Mouse (Mus musculus) forebrain, embryonic 14.5 days (tissue): ENCODE measurements at regions not wholly inside any gene's neighbourhood (a gene's known extent, or its start where the extent isn't known, plus 50 kb on each side); places are given as distances from the start of the nearest gene placed in this dataset.
A peak's percentile ranks its signal among the peaks of the same experiment; 100 is the strongest.
"Not testable (repeated sequence)": the region's sequence is repeated elsewhere in the genome, so short reads cannot be mapped to it uniquely, and the experiment has no call there.

Source experiments
- ATAC-seq: fragments of 200-750 bp; cut with Nextera tagmentation; 2 replicates; pipeline ENCODE4 v1.8.0; 2017; ENCODE audit warnings: mild to moderate bottlenecking, moderate library complexity
- DNase-seq: peaks from one replicate; pipeline ENCODE4 v3.0.0-alpha.2; 2015; ENCODE audit warnings: low spot score
- H3K27ac ChIP-seq: fragments of 300-500 bp; sonication (generic); 2 replicates; pipeline ENCODE4 v1.5.1; 2014; ENCODE audit warnings: low read depth, mild to moderate bottlenecking, control low read depth, low read length, moderate library complexity
- H3K27me3 ChIP-seq: fragments of 300-500 bp; sonication (generic); replicated peaks from 2 replicates; pipeline ENCODE4 v1.6.1; 2014; ENCODE audit warnings: low read length, control low read depth, mixed read lengths; ENCODE audit not compliant: control insufficient read depth, insufficient read depth
- H3K36me3 ChIP-seq: fragments of 300-500 bp; sonication (generic); 2 replicates; pipeline ENCODE4 v1.6.1; 2014; ENCODE audit warnings: low read length, control low read depth; ENCODE audit not compliant: control insufficient read depth, insufficient read depth
- H3K4me1 ChIP-seq: fragments of 300-500 bp; sonication (generic); 2 replicates; pipeline ENCODE4 v1.6.1; 2014; ENCODE audit warnings: antibody characterized with exemption, low read length, control low read depth; ENCODE audit not compliant: control insufficient read depth, insufficient read depth
- H3K4me2 ChIP-seq: fragments of 300-500 bp; sonication (generic); 2 replicates; pipeline ENCODE4 v1.6.1; 2014; ENCODE audit warnings: mild to moderate bottlenecking, control low read depth, low read length
- H3K4me3 ChIP-seq: fragments of 300-500 bp; sonication (generic); 2 replicates; pipeline ENCODE4 v1.5.1; 2014; ENCODE audit warnings: low read depth, low read length, control low read depth
- H3K9ac ChIP-seq: fragments of 300-500 bp; sonication (generic); 2 replicates; pipeline ENCODE4 v1.6.1; 2014; ENCODE audit warnings: mild to moderate bottlenecking, low read length, control low read depth, moderate library complexity
- H3K9me3 ChIP-seq: fragments of 300-500 bp; sonication (generic); replicated peaks from 2 replicates; pipeline ENCODE4 v1.6.1; 2016; ENCODE audit warnings: low read length, control low read depth, mixed read lengths; ENCODE audit not compliant: control insufficient read depth
- WGBS: fragments of 180-500 bp; shearing (Covaris S2); extraction: QIAGEN DNeasy Blood & Tissue Kit; methylation state at CpG from one replicate; pipeline ENCODE4 v1.1.7; 2014; 5-methylcytosine and 5-hydroxymethylcytosine counted together

- Histone ChIP-seq H3K36me3 (no peaks in the 10 kb centered on the region), H3K4me2 (no peak overlapping the region), H3K27me3 (no peaks in the 10 kb centered on the region), H3K9me3 (peaks cover 5% of the 10 kb centered on the region; the same call in 1 of the 2 replicates), H3K9ac (no peak overlapping the region), H3K4me1 (no peaks in the 10 kb centered on the region), H3K4me3 (no peak overlapping the region), H3K27ac (no peak overlapping the region)
- no peak for ATAC-seq
- no peak for DNase-seq
- WGBS: 79% methylated on average over 9 of the region's 9 CpGs
These were observed 119.3 kb upstream of the Foxk1 start for GRCm38 (mm10) chr5:142281997-142282396.

- H3K4me1 ChIP-seq: no peaks in the 10 kb centered on the region
- no peak overlapping the region for H3K4me2 ChIP-seq
- DNase-seq (no peak), ATAC-seq (no peak)
- H3K4me3 ChIP-seq: no peak overlapping the region
- H3K27ac ChIP-seq: no peak overlapping the region
- no peaks in the 10 kb centered on the region for H3K36me3 ChIP-seq
- H3K9ac ChIP-seq: no peak overlapping the region
- H3K9me3 ChIP-seq: peaks cover 5% of the 10 kb centered on the region; the same call in 1 of the 2 replicates
- no peaks in the 10 kb centered on the region for H3K27me3 ChIP-seq
- WGBS: 81% methylated on average over 2 of the region's 2 CpGs
These were observed 113.3 kb upstream of the Foxk1 start for GRCm38 (mm10) chr5:142287981-142288380.

DNA sequence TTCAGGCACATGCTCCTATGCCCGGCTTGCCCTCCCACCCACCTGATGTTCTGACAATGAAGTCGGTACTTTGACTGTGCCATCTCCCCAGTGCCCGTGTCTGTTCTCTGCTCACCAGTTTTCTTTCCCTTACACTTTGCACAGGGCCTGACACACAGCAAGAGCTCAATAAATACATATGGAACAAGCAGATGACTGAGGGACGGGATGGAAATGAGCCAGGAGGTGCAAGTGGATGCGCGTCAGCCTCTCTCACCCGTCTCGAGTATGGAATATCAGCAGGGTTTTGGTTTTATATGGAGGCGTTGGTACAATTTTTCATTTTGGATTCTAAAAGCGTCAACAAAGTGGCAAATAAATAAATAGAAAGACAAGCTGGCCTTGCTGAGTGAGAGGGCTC lies 109.8 kb upstream of the Foxk1 start:
- Histone ChIP-seq H3K27me3 (no peaks in the 10 kb centered on the region), H3K9me3 (no peaks in the 10 kb centered on the region; the same call in 1 of the 2 replicates), H3K4me2 (no peak overlapping the region), H3K4me3 (no peak overlapping the region), H3K27ac (no peak overlapping the region), H3K9ac (no peak overlapping the region), H3K36me3 (no peaks in the 10 kb centered on the region), H3K4me1 (no peaks in the 10 kb centered on the region)
- 79% methylated on average over 10 of the region's 10 CpGs for WGBS
- ATAC-seq (no peak), DNase-seq (peak; percentile 33)

DNA sequence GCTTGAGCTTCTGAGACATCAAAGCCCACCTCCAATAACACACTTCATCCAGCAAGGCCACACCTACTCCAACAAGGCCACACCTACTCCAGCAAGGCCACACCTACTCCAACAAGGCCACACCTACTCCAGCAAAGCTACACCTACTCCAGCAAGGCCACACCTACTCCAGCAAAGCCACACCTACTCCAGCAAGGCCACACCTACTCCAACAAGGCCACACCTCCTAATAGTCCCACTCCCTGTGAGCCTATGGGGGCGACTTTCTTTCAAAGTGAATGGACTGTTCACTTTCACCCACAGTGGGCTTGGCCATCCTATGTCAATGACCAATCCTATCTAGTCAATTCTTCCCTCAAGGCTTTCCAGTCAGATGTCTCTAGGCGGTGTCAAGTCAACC lies 104.9 kb upstream of the Foxk1 start:
- 90% methylated on average over 2 of the region's 2 CpGs for WGBS
- not testable (repeated sequence) for H3K4me2 ChIP-seq, H3K27me3 ChIP-seq, H3K9ac ChIP-seq, H3K9me3 ChIP-seq, DNase-seq, H3K27ac ChIP-seq, H3K36me3 ChIP-seq, H3K4me1 ChIP-seq, ATAC-seq, H3K4me3 ChIP-seq

GRCm38 (mm10) chr5:142299621-142300020 lies 101.7 kb upstream of the Foxk1 start:
- Histone ChIP-seq H3K36me3 (no peaks in the 10 kb centered on the region), H3K9me3 (no peaks in the 10 kb centered on the region), H3K4me2 (no peak overlapping the region), H3K4me3 (no peak overlapping the region), H3K4me1 (no peaks in the 10 kb centered on the region), H3K27me3 (no peaks in the 10 kb centered on the region), H3K27ac (no peak overlapping the region), H3K9ac (no peak overlapping the region)
- 80% methylated on average over 5 of the region's 5 CpGs for WGBS
- ATAC-seq: no peak
- no peak for DNase-seq

DNA sequence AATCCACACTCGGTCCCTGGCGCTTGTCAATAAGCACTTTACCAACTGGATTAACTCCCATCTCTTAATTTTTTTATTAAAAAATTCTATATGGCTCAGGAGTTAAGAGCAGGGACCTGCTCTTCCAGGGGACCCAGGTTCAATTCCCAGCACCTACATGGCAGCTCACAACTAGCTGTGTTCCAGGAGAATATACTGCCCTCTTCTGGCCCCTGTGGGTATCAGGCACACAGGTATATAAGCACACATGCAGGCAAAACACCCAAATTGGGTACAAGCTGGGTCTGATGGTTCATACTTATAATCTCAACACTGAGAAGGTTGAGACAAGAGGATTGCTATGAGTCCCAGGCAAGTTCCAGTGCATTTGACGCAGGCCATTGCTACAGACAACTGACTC lies 92.8 kb upstream of the Foxk1 start:
- WGBS: 98% methylated on average over 3 of the region's 3 CpGs

GRCm38 (mm10) chr5:142313944-142314343 lies 87.4 kb upstream of the Foxk1 start:
- no peaks in the 10 kb centered on the region for H3K36me3 ChIP-seq
- no peak overlapping the region for H3K9ac ChIP-seq
- H3K4me3 ChIP-seq: no peak overlapping the region
- 75% methylated on average over 8 of the region's 8 CpGs for WGBS
- DNase-seq: no peak
- H3K27me3 ChIP-seq: no peaks in the 10 kb centered on the region
- no peak overlapping the region for H3K4me2 ChIP-seq
- H3K27ac ChIP-seq: no peak overlapping the region
- no peaks in the 10 kb centered on the region for H3K9me3 ChIP-seq
- no peaks in the 10 kb centered on the region; the same call in 1 of the 2 replicates for H3K4me1 ChIP-seq
- ATAC-seq: no peak

More for the DNA sequence above, 92.8 kb upstream of the Foxk1 start:
- Histone ChIP-seq H3K9me3 (0 out of 2 replicates have a peak, but pooled peaks cover 2% of the 10 kb centered on the region), H3K9ac (no peak overlapping the region), H3K4me2 (no peak overlapping the region), H3K36me3 (no peaks in the 10 kb centered on the region), H3K27me3 (no peaks in the 10 kb centered on the region), H3K4me3 (no peak overlapping the region), H3K4me1 (no peaks in the 10 kb centered on the region), H3K27ac (no peak overlapping the region)
- DNase-seq: no peak
- ATAC-seq: no peak

DNA sequence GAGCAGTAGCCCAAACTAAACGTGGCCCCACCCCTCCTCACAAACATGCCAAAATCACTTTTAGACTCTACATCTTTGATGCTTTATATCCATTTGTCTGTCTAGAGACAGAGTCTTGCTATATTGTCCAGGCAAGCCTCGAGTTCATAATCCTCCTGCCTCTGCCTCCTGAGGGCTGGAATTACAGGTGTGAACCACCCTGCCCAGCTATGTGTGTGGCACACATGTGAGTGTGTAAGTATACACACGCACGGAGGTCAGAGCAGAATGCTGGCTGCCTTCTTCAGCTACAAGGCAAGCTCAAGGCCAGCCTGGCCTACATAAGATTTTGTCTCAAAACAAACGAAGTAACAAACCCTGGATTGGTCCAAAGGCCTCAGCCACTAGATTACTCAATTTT lies 86.8 kb upstream of the Foxk1 start:
- Histone ChIP-seq H3K27me3 (no peaks in the 10 kb centered on the region), H3K4me2 (no peak overlapping the region)
- DNase-seq: no peak

GRCm38 (mm10) chr5:142319268-142319667 lies 82.0 kb upstream of the Foxk1 start:
- DNase-seq (peak; percentile 81), ATAC-seq (peak; percentile 37; the same call in 1 of the 2 replicates)
- Histone ChIP-seq H3K4me3 (no peak overlapping the region), H3K9ac (no peak overlapping the region), H3K36me3 (no peaks in the 10 kb centered on the region), H3K4me2 (no peak overlapping the region), H3K4me1 (no peaks in the 10 kb centered on the region; the same call in 1 of the 2 replicates), H3K27ac (no peak overlapping the region), H3K27me3 (no peaks in the 10 kb centered on the region), H3K9me3 (no peaks in the 10 kb centered on the region)
- WGBS: 5% methylated on average over 7 of the region's 7 CpGs

More for the DNA sequence above, 86.8 kb upstream of the Foxk1 start:
- H3K27ac ChIP-seq: no peak overlapping the region
- 84% methylated on average over 5 of the region's 5 CpGs for WGBS
- no peaks in the 10 kb centered on the region for H3K36me3 ChIP-seq
- H3K4me3 ChIP-seq: no peak overlapping the region
- H3K9me3 ChIP-seq: no peaks in the 10 kb centered on the region
- no peaks in the 10 kb centered on the region; the same call in 1 of the 2 replicates for H3K4me1 ChIP-seq
- no peak overlapping the region for H3K9ac ChIP-seq
- no peak for ATAC-seq
